Mouse (Mus musculus) CD4-positive, CD25-positive, alpha-beta regulatory T cell, adult 2 months (primary cell): Measurements from ENCODE around the gene Srpk1.
"Not testable (repeated sequence)": the region's sequence is repeated elsewhere in the genome, so short reads cannot be mapped to it uniquely, and the experiment has no call there.

Experiments
- DNase-seq: peaks from one replicate; pipeline ENCODE4 v3.0.0-alpha.2; 2012; ENCODE audit warnings: low read depth, low spot score

Gene Srpk1

GRCm38 (mm10) chr17:28556635-28557396, 65.7 kb downstream of the Srpk1 start:
- DNase-seq, result no peak

- not testable (repeated sequence) for DNase-seq
These were observed 68.5 kb downstream of the Srpk1 start for GRCm38 (mm10) chr17:28554021-28554420.

- peak; percentile 84 for DNase-seq
These were observed 69.3 kb downstream of the Srpk1 start for GRCm38 (mm10) chr17:28553040-28553793.

GRCm38 (mm10) chr17:28549111-28549510, 73.4 kb downstream of the Srpk1 start, which contains the start of gene Clpsl2:
Gene Clpsl2 (plus strand): TSS chr17:28549411.
- no peak for DNase-seq

GRCm38 (mm10) chr17:28548550-28548949, 74.0 kb downstream of the Srpk1 start:
- DNase-seq, result no peak

DNA sequence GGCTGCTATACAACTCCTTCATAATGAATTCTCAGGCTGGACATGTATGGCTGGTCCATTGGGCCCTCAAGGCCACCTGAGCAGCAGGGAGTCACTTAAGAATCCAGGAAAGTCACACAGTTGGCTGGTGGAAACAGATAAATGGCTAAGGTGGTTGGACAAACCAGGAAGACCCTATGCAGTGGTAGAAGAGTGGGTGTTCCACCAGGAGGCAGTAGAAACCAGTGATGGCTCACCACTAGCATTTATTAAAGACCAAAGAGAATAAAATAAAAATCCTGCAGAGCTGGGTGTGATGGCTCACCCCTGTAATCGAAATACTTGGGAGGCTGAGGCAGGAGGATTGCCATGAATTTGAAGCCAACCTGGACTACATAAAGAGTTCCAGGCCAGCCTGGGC, 75.6 kb downstream of the Srpk1 start:
- no peak for DNase-seq

DNA sequence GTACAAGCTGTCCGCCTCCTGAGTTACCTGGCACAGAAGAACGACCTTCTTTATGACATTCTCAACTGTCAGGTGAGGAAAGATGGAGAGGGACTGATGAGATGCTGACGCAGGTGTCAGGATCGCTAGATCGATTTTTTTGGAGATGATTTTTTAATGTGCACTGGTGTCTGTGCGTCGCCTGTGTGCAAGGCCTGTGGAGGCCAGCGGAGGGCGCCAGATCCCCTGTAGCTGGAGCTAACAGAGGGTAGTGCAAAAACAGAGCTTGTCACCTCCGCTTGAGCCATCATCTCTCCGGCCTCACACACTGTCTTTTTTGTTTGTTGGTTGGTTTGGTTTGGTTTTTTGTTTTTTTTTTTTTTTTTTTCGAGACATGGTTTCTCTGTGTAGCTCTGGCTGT, 84.6 kb downstream of the Srpk1 start:
- no peak for DNase-seq
